Mouse (Mus musculus) midbrain, postnatal 0 days (tissue): Measurements from ENCODE around the gene Slc16a13. TPM values are rescaled to one million over a fixed set of nuclear protein-coding genes. Genes with fewer than 3 reads are reported as not detected.

Experiments
- ATAC-seq: fragments of 200-750 bp; cut with Nextera tagmentation; 2 replicates; pipeline ENCODE4 v1.8.0; 2017; ENCODE audit warnings: moderate number of reproducible peaks, mild to moderate bottlenecking, moderate TSS enrichment, moderate library complexity; ENCODE audit not compliant: low FRiP score
- DNase-seq: peaks from one replicate; pipeline ENCODE4 v3.0.0-alpha.2; 2015; ENCODE audit warnings: low spot score
- H3K27ac ChIP-seq: fragments of 300-500 bp; sonication (generic); 2 replicates; pipeline ENCODE4 v1.5.1; 2014; ENCODE audit warnings: low read depth, mild to moderate bottlenecking, low read length, mixed read lengths
- H3K27me3 ChIP-seq: fragments of 300-500 bp; sonication (generic); 2 replicates; pipeline ENCODE4 v1.6.1; 2014; ENCODE audit warnings: low read length, control low read depth, mixed read lengths; ENCODE audit not compliant: insufficient read depth
- H3K36me3 ChIP-seq: fragments of 300-500 bp; sonication (generic); 2 replicates; pipeline ENCODE4 v1.6.1; 2014; ENCODE audit warnings: low read length, control low read depth, mixed read lengths; ENCODE audit not compliant: insufficient read depth
- H3K4me1 ChIP-seq: fragments of 300-500 bp; sonication (generic); 2 replicates; pipeline ENCODE4 v1.6.1; 2014; ENCODE audit warnings: mild to moderate bottlenecking, control low read depth, antibody characterized with exemption, low read length, mixed read lengths; ENCODE audit not compliant: insufficient read depth
- H3K4me2 ChIP-seq: fragments of 300-500 bp; sonication (generic); 2 replicates; pipeline ENCODE4 v1.6.1; 2014; ENCODE audit warnings: low read depth, mild to moderate bottlenecking, low read length, mixed read lengths; ENCODE audit not compliant: poor library complexity, severe bottlenecking
- H3K4me3 ChIP-seq: fragments of 300-500 bp; sonication (generic); 2 replicates; pipeline ENCODE4 v1.5.1; 2014; ENCODE audit warnings: low read depth, mild to moderate bottlenecking, low read length, moderate library complexity
- H3K9ac ChIP-seq: fragments of 300-500 bp; sonication (generic); replicated peaks from 2 replicates; pipeline ENCODE4 v1.6.1; 2014; ENCODE audit warnings: mild to moderate bottlenecking, low read length, moderate library complexity, mixed read lengths; ENCODE audit not compliant: poor library complexity, severe bottlenecking
- H3K9me3 ChIP-seq: fragments of 300-500 bp; sonication (generic); 2 replicates; pipeline ENCODE4 v1.6.1; 2016; ENCODE audit warnings: low read length, control low read depth
- CTCF ChIP-seq: IDR thresholded peaks from 2 replicates; pipeline ENCODE4 v1.5.1; 2016; ENCODE audit warnings: antibody characterized with exemption, mild to moderate bottlenecking
- WGBS: fragments of 180-500 bp; shearing (Covaris S2); extraction: QIAGEN DNeasy Blood & Tissue Kit; methylation state at CpG from one replicate; pipeline ENCODE4 v1.1.7; 2014; 5-methylcytosine and 5-hydroxymethylcytosine counted together
- polyA plus RNA-seq: library from polyadenylated mRNA; unstranded; fragments of >200 nt; fragmentation: Nextera tagmentation; extraction: Ambion mirVana; gene quantifications from 2 replicates; pipeline ENCODE4 v1.2.1, GENCODE M21; 2015
- total RNA-seq: library from RNA; depleted of rRNA; stranded (reverse); fragments of >200 nt; gene quantifications from 2 replicates; pipeline ENCODE4 v1.2.3, GENCODE M21; 2014

Slc16a13 gene
- total and polyA plus RNA-seq, 2 experiments from 2014 or later: 9.9 to 26.1 TPM

GRCm38 (mm10) chr11:70216103-70216502 is 4.8 kb downstream of the Slc16a13 start:
- ATAC-seq (no peak), DNase-seq (no peak)
- WGBS: 55% methylated on average over 3 of the region's 3 CpGs
- no peaks in the 10 kb centered on the region for H3K9me3 ChIP-seq
- TF ChIP-seq CTCF: no peak
- H3K9ac ChIP-seq: no peak overlapping the region
- peaks cover 21% of the 10 kb centered on the region for H3K4me1 ChIP-seq
- no peak overlapping the region for H3K4me3 ChIP-seq
- H3K27ac ChIP-seq: no peak overlapping the region
- peaks cover 10% of the 10 kb centered on the region; the same call in 1 of the 2 replicates for H3K27me3 ChIP-seq
- 0 out of 2 replicates have a peak, but pooled peaks cover 8% of the 10 kb centered on the region for H3K36me3 ChIP-seq
- no peak overlapping the region for H3K4me2 ChIP-seq

- Histone ChIP-seq H3K4me1 (peaks cover 21% of the 10 kb centered on the region), H3K27me3 (peaks cover 10% of the 10 kb centered on the region; the same call in 1 of the 2 replicates), H3K4me2 (peak overlapping the region; percentile 87; the same call in 1 of the 2 replicates)
Measured at GRCm38 (mm10) chr11:70215301-70215700, 5.6 kb downstream of the Slc16a13 start.

GRCm38 (mm10) chr11:70214856-70215209 is 6.0 kb downstream of the Slc16a13 start:
- DNase-seq (no peak), ATAC-seq (no peak)
- Histone ChIP-seq H3K9me3 (no peaks in the 10 kb centered on the region), H3K27me3 (peaks cover 10% of the 10 kb centered on the region; the same call in 1 of the 2 replicates), H3K4me3 (peak overlapping the region; percentile 43; the same call in 1 of the 2 replicates), H3K36me3 (0 out of 2 replicates have a peak, but pooled peaks cover 8% of the 10 kb centered on the region), H3K27ac (no peak overlapping the region), H3K4me1 (peaks cover 21% of the 10 kb centered on the region), H3K9ac (no peak overlapping the region), H3K4me2 (peak overlapping the region; percentile 87)
- WGBS: 8% methylated on average over 18 of the region's 18 CpGs
- no peak for TF ChIP-seq CTCF

More at GRCm38 (mm10) chr11:70215301-70215700, 5.6 kb downstream of the Slc16a13 start:
- Histone ChIP-seq H3K9ac (0 out of 2 replicates have a peak overlapping the region, but pooled peaks have one; percentile 5), H3K27ac (no peak overlapping the region), H3K4me3 (0 out of 2 replicates have a peak overlapping the region, but pooled peaks have one; percentile 2), H3K9me3 (no peaks in the 10 kb centered on the region), H3K36me3 (0 out of 2 replicates have a peak, but pooled peaks cover 8% of the 10 kb centered on the region)
- TF ChIP-seq CTCF: no peak
- 16% methylated on average over 22 of the region's 22 CpGs for WGBS
- ATAC-seq: no peak
- DNase-seq: no peak

GRCm38 (mm10) chr11:70214191-70214855 is 6.5 kb downstream of the Slc16a13 start:
- H3K4me3 ChIP-seq: peak overlapping the region; percentile 43
- WGBS: under 1% methylated on average over 43 of the region's 46 CpGs
- no peak for DNase-seq
- H3K27me3 ChIP-seq: peaks cover 10% of the 10 kb centered on the region; the same call in 1 of the 2 replicates
- peak overlapping the region; percentile 87 for H3K4me2 ChIP-seq
- no peaks in the 10 kb centered on the region for H3K9me3 ChIP-seq
- ATAC-seq: peak; percentile 41
- no peak for TF ChIP-seq CTCF
- peak overlapping the region; percentile 63 for H3K9ac ChIP-seq
- H3K36me3 ChIP-seq: 0 out of 2 replicates have a peak, but pooled peaks cover 8% of the 10 kb centered on the region
- no peak overlapping the region for H3K27ac ChIP-seq
- H3K4me1 ChIP-seq: peaks cover 17% of the 10 kb centered on the region

- no peak overlapping the region for H3K27ac ChIP-seq
- H3K9me3 ChIP-seq: no peaks in the 10 kb centered on the region
- peak overlapping the region; percentile 43 for H3K4me3 ChIP-seq
- peaks cover 10% of the 10 kb centered on the region; the same call in 1 of the 2 replicates for H3K27me3 ChIP-seq
- TF ChIP-seq CTCF: no peak
- 5% methylated on average over 26 of the region's 26 CpGs for WGBS
- H3K36me3 ChIP-seq: 0 out of 2 replicates have a peak, but pooled peaks cover 8% of the 10 kb centered on the region
- peaks cover 11% of the 10 kb centered on the region for H3K4me1 ChIP-seq
- H3K9ac ChIP-seq: peak overlapping the region; percentile 63
- ATAC-seq (peak; percentile 38), DNase-seq (no peak)
- H3K4me2 ChIP-seq: peak overlapping the region; percentile 87
Measured at GRCm38 (mm10) chr11:70213736-70214135, 7.1 kb downstream of the Slc16a13 start.

- H3K27me3 ChIP-seq: peaks cover 10% of the 10 kb centered on the region; the same call in 1 of the 2 replicates
- peak; percentile 85 for DNase-seq
- WGBS: 14% methylated on average over 9 of the region's 9 CpGs
- H3K4me3 ChIP-seq: no peak overlapping the region
- H3K36me3 ChIP-seq: 0 out of 2 replicates have a peak, but pooled peaks cover 8% of the 10 kb centered on the region
- H3K4me2 ChIP-seq: no peak overlapping the region
- no peaks in the 10 kb centered on the region for H3K9me3 ChIP-seq
- peak; percentile 88 for TF ChIP-seq CTCF
- no peak overlapping the region for H3K9ac ChIP-seq
- no peak overlapping the region for H3K27ac ChIP-seq
- H3K4me1 ChIP-seq: peaks cover 8% of the 10 kb centered on the region
- ATAC-seq: no peak
Measured at GRCm38 (mm10) chr11:70212896-70213295, 8.0 kb downstream of the Slc16a13 start.
